8 mouse cellular contexts compared by ENCODE assay signal in the genomic region with DNA sequence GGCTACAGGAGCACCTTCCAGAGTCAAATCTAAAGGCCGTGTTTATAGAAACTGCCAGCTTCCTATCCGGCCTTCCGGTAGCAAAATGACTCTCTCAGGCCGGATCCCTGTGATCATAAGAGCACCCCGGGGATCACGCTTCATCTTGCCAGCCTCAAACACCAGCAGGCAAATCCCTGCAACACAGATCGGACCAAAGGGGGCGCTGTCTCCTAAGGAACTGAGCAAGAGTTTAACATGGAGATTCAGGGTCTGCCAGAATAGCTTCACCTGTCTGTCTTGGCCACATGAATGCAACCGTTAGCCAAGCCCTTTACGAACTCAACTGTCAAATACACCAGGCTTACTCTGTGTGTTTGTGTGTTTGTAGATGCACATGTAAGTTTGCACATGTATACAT. TPM values are rescaled to one million over a fixed set of nuclear protein-coding genes. Genes with fewer than 3 reads are reported as not detected.
A peak's percentile ranks its signal among the peaks of the same experiment; 100 is the strongest.
DNase-seq lines count a peak whose midpoint lies in the region; ATAC-seq and TF ChIP-seq lines count a peak whose summit lies in the region.
"Had no signal": no experiment of that assay in that cellular context is flagged by ENCODE, and none has a peak within 500 bp of the region (broad histone marks: within the 10 kb centered on the region; RNA-seq: fewer than 3 reads in every experiment).

No protein-coding gene starts in this region.

- no peak overlapping the region for H3K4me3 ChIP-seq in C2C12 (ENCODE audit: insufficient read depth, poor library complexity, severe bottlenecking)
- no peak overlapping the region for H3K4me3 ChIP-seq in embryonic facial prominence, embryonic 11.5 days (ENCODE audit: low read depth, low read length)
- no peak overlapping the region for H3K4me3 ChIP-seq in heart, embryonic 11.5 days (ENCODE audit: low read depth, low read length)
- H3K4me3 ChIP-seq: embryonic facial prominence, embryonic 15.5 days had no signal

- H3K79me3 ChIP-seq in C2C12 (ENCODE audit: low read depth): no peaks in the 10 kb centered on the region

- no peaks in the 10 kb centered on the region for H3K9me3 ChIP-seq in embryonic facial prominence, embryonic 11.5 days (replicated peaks; ENCODE audit: control insufficient read depth, low read length)
- no peaks in the 10 kb centered on the region for H3K9me3 ChIP-seq in heart, embryonic 11.5 days (replicated peaks; ENCODE audit: control insufficient read depth, low read length)
- H3K9me3 ChIP-seq: embryonic facial prominence, embryonic 15.5 days had no signal

- H3K27me3 ChIP-seq in C2C12 (ENCODE audit: control insufficient read depth, insufficient read depth, insufficient read length): peaks cover 8% of the 10 kb centered on the region
- no peaks in the 10 kb centered on the region for H3K27me3 ChIP-seq in embryonic facial prominence, embryonic 11.5 days (ENCODE audit: control insufficient read depth, insufficient read depth, low read length)
- 0 out of 2 replicates have a peak, but pooled peaks cover 5% of the 10 kb centered on the region for H3K27me3 ChIP-seq in heart, embryonic 11.5 days (ENCODE audit: control insufficient read depth, insufficient read depth, low read length)
- H3K27me3 ChIP-seq: embryonic facial prominence, embryonic 15.5 days had no signal

- no peak overlapping the region for H3K4me2 ChIP-seq in embryonic facial prominence, embryonic 11.5 days (ENCODE audit: low read depth, low read length)
- no peak overlapping the region for H3K4me2 ChIP-seq in heart, embryonic 11.5 days
- H3K4me2 ChIP-seq: embryonic facial prominence, embryonic 15.5 days had no signal

- no peaks in the 10 kb centered on the region for H3K36me3 ChIP-seq in C2C12 (ENCODE audit: control insufficient read depth, insufficient read depth)
- no peaks in the 10 kb centered on the region for H3K36me3 ChIP-seq in embryonic facial prominence, embryonic 11.5 days (replicated peaks; ENCODE audit: control insufficient read depth, insufficient read depth, low read depth, low read length)
- no peaks in the 10 kb centered on the region for H3K36me3 ChIP-seq in heart, embryonic 11.5 days (ENCODE audit: control insufficient read depth, insufficient read depth, low read length)
- H3K36me3 ChIP-seq: embryonic facial prominence, embryonic 15.5 days had no signal

- no peak overlapping the region for H3K9ac ChIP-seq in embryonic facial prominence, embryonic 11.5 days (replicated peaks; ENCODE audit: low read length)
- H3K9ac ChIP-seq in heart, embryonic 11.5 days (ENCODE audit: low read depth, low read length): no peak overlapping the region
- H3K9ac ChIP-seq: embryonic facial prominence, embryonic 15.5 days had no signal

- H3K79me2 ChIP-seq in C2C12 (ENCODE audit: control insufficient read depth, insufficient read depth): no peaks in the 10 kb centered on the region

- 43% methylated on average over 10 of the region's 10 CpGs for WGBS in embryonic facial prominence, embryonic 11.5 days
- 40% methylated on average over 10 of the region's 10 CpGs for WGBS in heart, embryonic 11.5 days (ENCODE audit: insufficient replicate concordance)

- no peaks in the 10 kb centered on the region for H3K4me1 ChIP-seq in embryonic facial prominence, embryonic 11.5 days (ENCODE audit: control insufficient read depth, insufficient read depth, low read length)
- no peaks in the 10 kb centered on the region for H3K4me1 ChIP-seq in heart, embryonic 11.5 days (ENCODE audit: control insufficient read depth, insufficient read depth, low read length)
- H3K4me1 ChIP-seq: embryonic facial prominence, embryonic 15.5 days had no signal

- peak; percentile 16 for DNase-seq in kidney, adult 18-20 months
- no peak for DNase-seq in kidney, adult 11 months
- DNase-seq in A20 (ENCODE audit: low read depth, low spot score): peak; percentile 36
- DNase-seq in embryonic facial prominence, embryonic 11.5 days (ENCODE audit: low spot score): peak; percentile 58
- DNase-seq in retina, postnatal 1 day: peak; percentile 61

- no peak overlapping the region for H3ac ChIP-seq in C2C12 (ENCODE audit: control insufficient read depth, insufficient read length, low read depth)

- no peak overlapping the region for H3K27ac ChIP-seq in embryonic facial prominence, embryonic 11.5 days (replicated peaks; ENCODE audit: low read depth, low read length)
- H3K27ac ChIP-seq in heart, embryonic 11.5 days (ENCODE audit: low read depth, low read length): no peak overlapping the region
- H3K27ac ChIP-seq: embryonic facial prominence, embryonic 15.5 days had no signal

- ATAC-seq in embryonic facial prominence, embryonic 11.5 days (replicated peaks; ENCODE audit: insufficient number of reproducible peaks, low FRiP score, low TSS enrichment, low read depth): no peak
- ATAC-seq in heart, embryonic 11.5 days (replicated peaks; ENCODE audit: insufficient number of reproducible peaks, low FRiP score, low TSS enrichment): no peak

- TF ChIP-seq CTCF in C2C12 (IDR thresholded peaks at IDR 0.05; ENCODE audit: control insufficient read depth, insufficient read depth, insufficient read length): peak; percentile 4

TF ChIP-seq in C2C12, 6 proteins besides CTCF, POLR2A, EP300 and RAD21:
- no peak for TF ChIP-seq FOSL1 (IDR thresholded peaks at IDR 0.05; ENCODE audit: insufficient read depth, low read length, poor library complexity, severe bottlenecking)
- TF ChIP-seq MYOG (IDR thresholded peaks at IDR 0.05; ENCODE audit: control insufficient read depth, extremely low read depth, insufficient read length): no peak
- TF ChIP-seq USF1 (IDR thresholded peaks at IDR 0.05; ENCODE audit: low read depth): no peak
- no peak for TF ChIP-seq CEBPB (IDR thresholded peaks at IDR 0.05; ENCODE audit: low read depth)
- TF ChIP-seq MAX (IDR thresholded peaks at IDR 0.05): no peak
- TF ChIP-seq MYOD1 (IDR thresholded peaks at IDR 0.05; ENCODE audit: control insufficient read depth, insufficient read length, low read depth): no peak
TF ChIP-seq in C2C12: peak in this region for 0.

RNA-seq across cellular contexts. Expression of a gene that starts 8.9 kb away (rescaled TPM):
- polyA plus RNA-seq in C2C12 (2012; fragmentation: generic; extraction: Trizol): not detected
- 1.1 TPM in 2 replicates for polyA plus RNA-seq in embryonic facial prominence, embryonic 11.5 days (2014; fragmentation: Nextera tagmentation; extraction: Ambion mirVana)
- 0.97 and 1.1 TPM in 2 replicates for polyA plus RNA-seq in heart, embryonic 11.5 days (2014; fragmentation: Nextera tagmentation; extraction: Ambion mirVana)
